Mouse (Mus musculus) brain, embryonic 14.5 days (tissue): ENCODE data around the gene Rhbdl1.

Source experiments
- CTCF ChIP-seq: fragments of 200-500 bp; IDR thresholded peaks from 2 replicates; pipeline ENCODE4 v1.5.1; 2012; ENCODE audit warnings: inconsistent platforms, mild to moderate bottlenecking, moderate library complexity, borderline replicate concordance; ENCODE audit not compliant: insufficient read depth, insufficient read length; ENCODE audit errors: extremely low read depth
- POLR2A ChIP-seq: fragments of 200-500 bp; IDR thresholded peaks from 2 replicates; pipeline ENCODE4 v1.6.1; 2012; ENCODE audit warnings: mild to moderate bottlenecking, inconsistent platforms, borderline replicate concordance; ENCODE audit not compliant: poor library complexity, insufficient read depth, insufficient read length, severe bottlenecking; ENCODE audit errors: extremely low read depth

- no peak for TF ChIP-seq POLR2A
- no peak; the same call in 1 of the 2 replicates for TF ChIP-seq CTCF
Observed at GRCm38 (mm10) chr17:25874721-25875170, 37.7 kb upstream of the Rhbdl1 start, which contains the start of gene Mettl26.
